ENCODE assay signal across 28 mouse cellular contexts in the genomic region with DNA sequence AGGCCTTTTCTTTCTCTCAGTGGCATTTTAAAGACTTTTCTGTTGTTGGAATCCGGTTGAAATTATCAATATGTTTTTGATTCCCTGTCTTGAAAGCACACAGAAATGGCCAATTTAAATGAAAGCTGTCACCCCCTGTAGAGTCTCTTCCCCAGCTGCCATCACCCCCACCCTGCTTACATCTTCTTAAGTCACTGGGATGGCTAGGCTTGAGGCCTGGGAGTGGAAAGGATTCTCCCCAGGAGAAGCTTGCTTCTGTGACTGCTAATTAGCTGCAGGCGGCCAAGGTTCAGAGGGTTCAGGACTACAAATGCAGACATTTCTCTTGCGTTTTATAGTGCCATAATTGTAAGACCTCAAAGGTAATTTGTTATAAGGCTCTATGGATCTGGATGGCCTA.
DNase-seq lines count a peak whose midpoint lies in the region; ATAC-seq lines count a peak whose summit lies in the region.
"Had no signal": no experiment of that assay in that cellular context is flagged by ENCODE, and none has a peak within 500 bp of the region (broad histone marks: within the 10 kb centered on the region; RNA-seq: fewer than 3 reads in every experiment).

No protein-coding gene starts in this region.

- 64% methylated on average over 3 of the region's 3 CpGs for WGBS in kidney, embryonic 16.5 days
- WGBS in embryonic facial prominence, embryonic 13.5 days: 23% methylated on average over 3 of the region's 3 CpGs
- 7% methylated on average over 3 of the region's 3 CpGs for WGBS in limb, embryonic 11.5 days

- no peaks in the 10 kb centered on the region for H3K4me1 ChIP-seq in kidney, embryonic 16.5 days (ENCODE audit: insufficient read depth, low read length)
- H3K4me1 ChIP-seq in embryonic facial prominence, embryonic 13.5 days: peaks cover 27% of the 10 kb centered on the region
- H3K4me1 ChIP-seq in limb, embryonic 11.5 days (ENCODE audit: control insufficient read depth, insufficient read depth, low read length): peaks cover 7% of the 10 kb centered on the region
- H3K4me1 ChIP-seq: heart, embryonic 13.5 days; neural tube, embryonic 13.5 days had no signal

- H3K4me2 ChIP-seq in kidney, embryonic 16.5 days (replicated peaks; ENCODE audit: low read depth, low read length): no peak overlapping the region
- no peak overlapping the region for H3K4me2 ChIP-seq in embryonic facial prominence, embryonic 13.5 days
- no peak overlapping the region for H3K4me2 ChIP-seq in limb, embryonic 11.5 days (ENCODE audit: low read depth, severe bottlenecking)
- H3K4me2 ChIP-seq: embryonic facial prominence, embryonic 15.5 days; heart, embryonic 13.5 days; hindbrain, embryonic 12.5 days; limb, embryonic 15.5 days; lung, embryonic 14.5 days; neural tube, embryonic 13.5 days had no signal

- H3K27ac ChIP-seq in kidney, embryonic 16.5 days (ENCODE audit: low read length): 0 out of 2 replicates have a peak overlapping the region, but pooled peaks have one; percentile 50
- 0 out of 2 replicates have a peak overlapping the region, but pooled peaks have one; percentile 16 for H3K27ac ChIP-seq in embryonic facial prominence, embryonic 13.5 days
- H3K27ac ChIP-seq in limb, embryonic 11.5 days (replicated peaks; ENCODE audit: low read depth, low read length): no peak overlapping the region
- H3K27ac ChIP-seq: embryonic facial prominence, embryonic 15.5 days; heart, adult 2 months; heart, embryonic 13.5 days; hindbrain, embryonic 12.5 days; layer of hippocampus, adult 2 months; limb, embryonic 15.5 days; liver, embryonic 14.5 days; neural tube, embryonic 13.5 days had no signal

- no peaks in the 10 kb centered on the region for H3K27me3 ChIP-seq in kidney, embryonic 16.5 days (ENCODE audit: insufficient read depth, low read length)
- 0 out of 2 replicates have a peak, but pooled peaks cover 5% of the 10 kb centered on the region for H3K27me3 ChIP-seq in embryonic facial prominence, embryonic 13.5 days
- no peaks in the 10 kb centered on the region for H3K27me3 ChIP-seq in limb, embryonic 11.5 days (ENCODE audit: control insufficient read depth, insufficient read depth, low read length)
- H3K27me3 ChIP-seq: embryonic facial prominence, embryonic 15.5 days; hindbrain, embryonic 12.5 days; limb, embryonic 15.5 days had no signal

- H3K4me3 ChIP-seq in kidney, embryonic 16.5 days (ENCODE audit: low read length): no peak overlapping the region
- no peak overlapping the region for H3K4me3 ChIP-seq in embryonic facial prominence, embryonic 13.5 days
- H3K4me3 ChIP-seq in limb, embryonic 11.5 days (ENCODE audit: low read depth, low read length): no peak overlapping the region
- H3K4me3 ChIP-seq: embryonic facial prominence, embryonic 15.5 days; heart, adult 2 months; heart, embryonic 13.5 days; hindbrain, embryonic 12.5 days; layer of hippocampus, adult 2 months; limb, embryonic 15.5 days; megakaryocyte, embryonic 14.5 days; myocyte; neural tube, embryonic 13.5 days had no signal

- no peaks in the 10 kb centered on the region for H3K36me3 ChIP-seq in kidney, embryonic 16.5 days (ENCODE audit: insufficient read depth, low read length)
- H3K36me3 ChIP-seq in embryonic facial prominence, embryonic 13.5 days: no peaks in the 10 kb centered on the region
- H3K36me3 ChIP-seq in limb, embryonic 11.5 days (ENCODE audit: control insufficient read depth, insufficient read depth, low read length): no peaks in the 10 kb centered on the region
- H3K36me3 ChIP-seq: embryonic facial prominence, embryonic 15.5 days; heart, embryonic 13.5 days; hindbrain, embryonic 12.5 days; limb, embryonic 15.5 days; neural tube, embryonic 13.5 days had no signal

- H3K9me3 ChIP-seq in kidney, embryonic 16.5 days (ENCODE audit: low read length): no peaks in the 10 kb centered on the region
- no peaks in the 10 kb centered on the region for H3K9me3 ChIP-seq in embryonic facial prominence, embryonic 13.5 days
- no peaks in the 10 kb centered on the region for H3K9me3 ChIP-seq in limb, embryonic 11.5 days (ENCODE audit: control insufficient read depth, low read length)
- H3K9me3 ChIP-seq: embryonic facial prominence, embryonic 15.5 days; heart, embryonic 13.5 days; hindbrain, embryonic 12.5 days; limb, embryonic 15.5 days; megakaryocyte, embryonic 14.5 days; neural tube, embryonic 13.5 days had no signal

- no peak overlapping the region for H3K9ac ChIP-seq in kidney, embryonic 16.5 days (replicated peaks; ENCODE audit: low read length)
- no peak overlapping the region for H3K9ac ChIP-seq in embryonic facial prominence, embryonic 13.5 days
- H3K9ac ChIP-seq in limb, embryonic 11.5 days (ENCODE audit: low read length): no peak overlapping the region
- H3K9ac ChIP-seq: embryonic facial prominence, embryonic 15.5 days; forebrain, postnatal 0 days; heart, embryonic 13.5 days; hindbrain, embryonic 12.5 days; limb, embryonic 15.5 days; liver, embryonic 14.5 days; lung, embryonic 14.5 days; neural tube, embryonic 13.5 days had no signal

- no peak for ATAC-seq in kidney, embryonic 16.5 days (ENCODE audit: low FRiP score, low TSS enrichment)
- no peak for ATAC-seq in embryonic facial prominence, embryonic 13.5 days (ENCODE audit: insufficient number of reproducible peaks, insufficient read depth, low FRiP score, low TSS enrichment, low read depth)
- no peak for ATAC-seq in limb, embryonic 11.5 days (ENCODE audit: insufficient number of reproducible peaks, low FRiP score, low TSS enrichment, low read depth)
- ATAC-seq: forebrain, postnatal 0 days; inflammation-experienced regulatory T-cells, adult 6 months; midbrain, embryonic 16.5 days had no signal

- DNase-seq in embryo, embryonic 10.5 days (ENCODE audit: low spot score): peak; percentile 30
- no peak for DNase-seq in embryo, embryonic 9.5 days (ENCODE audit: extremely low spot score)
- no peak for DNase-seq in kidney, postnatal 14 days
- peak; percentile 46 for DNase-seq in limb, embryonic 11.5 days (ENCODE audit: low spot score)
- DNase-seq in left cerebral cortex, adult 8-10 months (ENCODE audit: low spot score in 2 of 2): no peak
- DNase-seq in layer of hippocampus, postnatal 25 days (ENCODE audit: extremely low spot score in 1 of 2, low spot score in 1 of 2): no peak
- DNase-seq: adrenal gland, postnatal 10 days; cerebellum, adult 2 months; cerebellum, postnatal 25 days; forebrain, postnatal 0 days; gastrocnemius, postnatal 36 days; heart, adult 2 months; heart, postnatal 14 days; kidney, adult 2 months; lung, embryonic 14.5 days had no signal

Comparison
In these comparisons a context has a peak if more than half of its experiments do, and no peak if none do; other contexts are left out.
1. DNase-seq: peak in embryo, embryonic 10.5 days (single experiment) and limb, embryonic 11.5 days (single experiment); none in embryo, embryonic 9.5 days (single experiment), kidney, postnatal 14 days (single experiment), left cerebral cortex, adult 8-10 months (0 of 2) and layer of hippocampus, postnatal 25 days (0 of 2).